In genomic region chr5:122056557-122056956, GRCm38 (mm10) we compare ENCODE assay signal across 25 mouse cellular contexts. TPM values are rescaled to one million over a fixed set of nuclear protein-coding genes. Genes with fewer than 3 reads are reported as not detected.
DNase-seq lines count a peak whose midpoint lies in the region; ATAC-seq and TF ChIP-seq lines count a peak whose summit lies in the region.
"Had no signal": no experiment of that assay in that cellular context is flagged by ENCODE, and none has a peak within 500 bp of the region (broad histone marks: within the 10 kb centered on the region; RNA-seq: fewer than 3 reads in every experiment).

No protein-coding gene starts in this region.

- WGBS in heart, embryonic 12.5 days = 60% methylated on average over 8 of the region's 8 CpGs

- peaks cover 3% of the 10 kb centered on the region for H3K36me3 ChIP-seq in heart, embryonic 12.5 days
- no peaks in the 10 kb centered on the region for H3K36me3 ChIP-seq in testis, adult 2 months (ENCODE audit: control insufficient read depth, insufficient read depth, low read length)
- H3K36me3 ChIP-seq: embryonic facial prominence, embryonic 10.5 days; embryonic facial prominence, embryonic 12.5 days; forebrain, embryonic 15.5 days; G1E had no signal

- peaks cover 29% of the 10 kb centered on the region for H3K4me1 ChIP-seq in heart, embryonic 12.5 days (replicated peaks)
- peaks cover 20% of the 10 kb centered on the region for H3K4me1 ChIP-seq in testis, adult 2 months (ENCODE audit: control insufficient read depth, insufficient read depth, low read length)

- H3K9ac ChIP-seq in heart, embryonic 12.5 days = no peak overlapping the region
- H3K9ac ChIP-seq: embryonic facial prominence, embryonic 12.5 days; forebrain, embryonic 13.5 days; forebrain, embryonic 15.5 days; forebrain, postnatal 0 days had no signal

- H3K4me3 ChIP-seq in heart, embryonic 12.5 days = no peak overlapping the region
- peak overlapping the region; percentile 60 for H3K4me3 ChIP-seq in testis, adult 2 months (ENCODE audit: control insufficient read depth, low read depth, low read length)
- H3K4me3 ChIP-seq: embryonic facial prominence, embryonic 10.5 days; embryonic facial prominence, embryonic 12.5 days; forebrain, embryonic 13.5 days; forebrain, embryonic 15.5 days had no signal

- no peak overlapping the region for H3K4me2 ChIP-seq in heart, embryonic 12.5 days
- H3K4me2 ChIP-seq: embryonic facial prominence, embryonic 12.5 days; forebrain, embryonic 13.5 days; forebrain, embryonic 15.5 days had no signal

- peaks cover 21% of the 10 kb centered on the region for H3K27me3 ChIP-seq in heart, embryonic 12.5 days (replicated peaks)
- no peaks in the 10 kb centered on the region for H3K27me3 ChIP-seq in testis, adult 2 months (ENCODE audit: control insufficient read depth, insufficient read depth, low read length)
- H3K27me3 ChIP-seq: forebrain, embryonic 13.5 days had no signal

- intact Hi-C loops in heart, postnatal 25 days (cut with DNase I) = loop anchor here (5.0 kb wide), 1 partner anchor 164 kb away; no protein-coding TSS in a partner anchor

- 0 out of 2 replicates have a peak overlapping the region, but pooled peaks have one; percentile 31 for H3K27ac ChIP-seq in heart, embryonic 12.5 days (ENCODE audit: poor library complexity, severe bottlenecking)
- peak overlapping the region; percentile 61 for H3K27ac ChIP-seq in testis, adult 2 months (ENCODE audit: control insufficient read depth, insufficient read depth, low read depth, low read length)
- H3K27ac ChIP-seq: embryonic facial prominence, embryonic 10.5 days; embryonic facial prominence, embryonic 12.5 days; forebrain, embryonic 13.5 days; forebrain, embryonic 15.5 days had no signal

- ATAC-seq in heart, embryonic 12.5 days (ENCODE audit: insufficient number of reproducible peaks, low FRiP score) = no peak
- ATAC-seq: activated CD4-positive, CD25-positive, alpha-beta regulatory T cell, adult 4 months; CD4-positive, CD25-positive, alpha-beta regulatory T cell, adult 4 months; forebrain, embryonic 13.5 days; forebrain, embryonic 15.5 days; forebrain, postnatal 0 days; Patski had no signal

- H3K9me3 ChIP-seq in heart, embryonic 12.5 days (replicated peaks) = peaks cover 10% of the 10 kb centered on the region
- H3K9me3 ChIP-seq: forebrain, embryonic 15.5 days had no signal

- no peak for TF ChIP-seq POLR2A in testis, adult 2 months (IDR thresholded peaks at IDR 0.05; ENCODE audit: control insufficient read depth, low read depth, low read length)

- TF ChIP-seq CTCF in testis, adult 2 months (IDR thresholded peaks at IDR 0.05; ENCODE audit: control insufficient read depth, insufficient read depth, insufficient replicate concordance, low read depth, low read length) = no peak

- peak; percentile 51 for DNase-seq in adrenal gland, adult 2 months
- no peak for DNase-seq in adrenal gland, adult 18-20 months (ENCODE audit: low spot score in 2 of 2)
- DNase-seq in adrenal gland, postnatal 14 days = peak; percentile 72
- DNase-seq in adrenal gland, postnatal 25 days = no peak
- DNase-seq in heart, postnatal 25 days (ENCODE audit: low spot score) = no peak
- DNase-seq in testis, postnatal 10 days (ENCODE audit: low spot score) = no peak
- DNase-seq: B cell, adult 2 months; cerebellum, adult 11-12 months; cerebellum, adult 2 months; cerebellum, adult 9-10 months; cerebellum, postnatal 10 days; cerebellum, postnatal 25 days; forebrain, postnatal 0 days had no signal

RNA-seq across cellular contexts. Expression of gene Cux2, which starts 6.7 kb away (rescaled TPM):
- 10 to 100 TPM; 14.4 to 22.0 TPM for total RNA-seq in adrenal gland, adult 2 months (2021)
- polyA plus RNA-seq in adrenal gland, adult 2 months (2012; rRNA removed) = 32.2 and 37.6 TPM in 2 replicates
- total RNA-seq in adrenal gland, adult 18-20 months (2021) = 10 to 100 TPM; 11.4 to 15.0 TPM
- 16.6 and 17.7 TPM in 2 replicates for total RNA-seq in adrenal gland, postnatal 14 days (2021)
- 20.9 and 29.8 TPM in 2 replicates for total RNA-seq in adrenal gland, postnatal 25 days (2021)
- polyA plus RNA-seq in heart, embryonic 12.5 days (2016; fragmentation: Nextera tagmentation; extraction: Ambion mirVana) = 7.6 and 10.1 TPM in 2 replicates
- total RNA-seq in heart, postnatal 25 days (2021) = 10 to 100 TPM; 23.7 to 29.0 TPM
- 7.5 and 9.1 TPM in 2 replicates for polyA plus RNA-seq in testis, adult 2 months (2012; rRNA removed)
- polyA plus RNA-seq: G1E had no signal

RNA-seq across cellular contexts. Expression of gene Myl2, which starts 44.2 kb away (rescaled TPM):
- not detected for total RNA-seq in adrenal gland, adult 2 months (2021)
- not detected in 2 replicates for polyA plus RNA-seq in adrenal gland, adult 2 months (2012; rRNA removed)
- not detected for total RNA-seq in adrenal gland, adult 18-20 months (2021)
- total RNA-seq in adrenal gland, postnatal 14 days (2021) = not detected in 2 replicates
- not detected in 2 replicates for total RNA-seq in adrenal gland, postnatal 25 days (2021)
- polyA plus RNA-seq in heart, embryonic 12.5 days (2016; fragmentation: Nextera tagmentation; extraction: Ambion mirVana) = 7,161 and 7,647 TPM in 2 replicates
- over 10,000 TPM; 18,094 to 20,102 TPM for total RNA-seq in heart, postnatal 25 days (2021)
- polyA plus RNA-seq in testis, adult 2 months (2012; rRNA removed) = 1.4 and 1.5 TPM in 2 replicates
- total RNA-seq: CH12.LX, G1E had no signal
- polyA plus RNA-seq: activated CD4-positive, CD25-positive, alpha-beta regulatory T cell, adult 4 months; CD4-positive, CD25-positive, alpha-beta regulatory T cell, adult 4 months; embryonic facial prominence, embryonic 10.5 days; forebrain, embryonic 11.5 days; G1E; Patski had no signal

Comparison
In these comparisons a context has a peak if more than half of its experiments do, and no peak if none do; other contexts are left out.
1. DNase-seq: peak in adrenal gland, adult 2 months (single experiment) and adrenal gland, postnatal 14 days (single experiment); none in adrenal gland, adult 18-20 months (0 of 2), adrenal gland, postnatal 25 days (single experiment), heart, postnatal 25 days (single experiment) and testis, postnatal 10 days (single experiment).
2. RNA of gene Myl2, which starts 44.2 kb away (total RNA-seq): 18,094 to 20,102 TPM in heart, postnatal 25 days; not detected in adrenal gland, postnatal 14 days, not detected in adrenal gland, adult 2 months, not detected in adrenal gland, adult 18-20 months and not detected in adrenal gland, postnatal 25 days; every median in the first group is over 1,000 times any median in the second.